Mouse (Mus musculus) ovary, adult 10 weeks (tissue): ENCODE data around the gene Pex16. TPM values are rescaled to one million over a fixed set of nuclear protein-coding genes. Genes with fewer than 3 reads are reported as not detected.

Experiments used
- polyA plus RNA-seq: library from polyadenylated mRNA; stranded (reverse); fragments of 350-450 nt; fragmentation: Illumina TruSeq; extraction: RNeasy Lipid Tissue Mini Kit (QIAGEN cat#74804); gene quantifications from one replicate; pipeline ENCODE4 v1.2.3, GENCODE M21; 2014

Pex16 gene
- polyA plus RNA-seq = not detected

DNA sequence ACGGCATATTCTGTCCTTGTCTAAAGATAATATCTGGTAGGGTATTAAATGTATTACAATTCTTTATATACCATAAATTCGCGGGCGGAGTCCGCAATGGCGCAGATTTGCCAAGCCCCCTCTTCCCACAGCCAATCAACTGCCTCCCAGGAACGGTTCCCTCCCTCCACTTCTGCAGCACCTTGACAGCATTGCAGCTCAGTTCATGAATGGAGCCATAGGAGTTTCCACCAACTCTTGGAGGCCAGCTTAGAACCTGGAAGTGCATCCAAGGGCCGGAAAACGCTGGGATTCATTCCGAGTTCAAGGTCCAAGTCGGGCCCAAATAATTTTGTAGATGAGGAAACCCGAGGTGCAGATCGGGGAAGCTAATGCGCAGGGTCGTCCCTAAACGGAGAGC, at the start of gene Pex16, which contains the start of gene Large2:
Gene Pex16, plus strand, starts transcription at position 163 of the 400 bp plus-strand sequence.
Gene Large2, minus strand, starts transcription at position 356 of the 400 bp plus-strand sequence.

DNA sequence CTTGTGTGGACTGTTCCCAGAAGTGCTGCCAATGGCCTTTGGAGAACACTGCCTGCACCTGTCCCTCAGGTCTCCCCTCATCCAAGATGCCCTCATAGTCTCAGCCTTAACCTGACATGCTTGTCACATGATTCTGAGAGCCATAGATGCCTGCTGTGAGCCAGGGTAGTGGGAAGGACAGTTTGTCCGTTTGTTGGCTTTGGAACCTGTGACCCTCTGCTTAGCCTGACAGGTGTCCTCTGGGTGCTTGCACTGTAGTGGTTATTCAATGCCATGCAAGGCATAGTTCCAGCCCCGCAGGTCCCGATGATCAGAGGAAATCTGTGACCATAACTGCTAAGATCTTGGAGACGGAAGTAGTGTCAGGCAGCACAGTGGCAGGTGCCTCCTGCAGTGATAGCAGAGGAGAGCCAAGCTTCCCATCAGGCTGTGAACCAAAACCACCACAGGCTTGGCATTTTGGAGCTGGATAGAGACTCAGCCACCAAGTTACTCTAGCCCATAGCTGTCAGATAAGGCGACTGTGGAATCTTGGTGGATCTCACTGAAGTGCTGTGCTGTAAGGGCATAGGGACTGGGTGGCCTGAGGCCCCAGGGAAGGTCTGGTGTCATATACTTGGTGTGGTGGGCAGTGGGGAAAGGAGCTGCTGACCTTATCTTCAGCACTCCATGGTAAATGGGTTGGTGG, 7.6 kb downstream of the Pex16 start, which contains the start of gene 1700029I15Rik:
Gene 1700029I15Rik, plus strand, starts transcription at position 638 of the 688 bp plus-strand sequence.

DNA sequence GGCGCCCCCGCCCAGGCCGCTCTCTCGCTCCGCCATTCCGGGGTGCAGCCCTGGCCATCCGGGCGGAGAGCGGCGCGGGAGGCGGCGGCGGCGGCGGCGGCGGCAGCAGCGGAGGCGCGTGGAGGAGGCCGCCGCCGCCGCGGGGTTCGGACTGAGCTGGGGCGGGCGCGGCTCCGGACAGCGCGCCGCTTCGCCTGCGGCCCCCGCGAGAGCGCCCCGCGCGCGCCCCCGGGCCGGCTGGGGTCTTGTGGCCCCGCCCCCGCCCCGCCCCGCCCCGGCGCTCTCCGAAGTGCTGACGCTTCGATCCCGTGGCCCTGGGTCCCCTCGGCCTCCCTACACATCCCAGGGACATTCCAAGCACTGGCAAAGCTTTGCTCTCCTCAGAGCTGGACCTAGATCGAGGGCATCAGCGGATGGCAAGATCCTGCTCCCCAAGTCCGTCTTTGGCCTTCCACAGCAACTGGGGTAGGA, 26.6 kb downstream of the Pex16 start, which contains the start of gene Mapk8ip1:
Gene Mapk8ip1, minus strand, starts transcription at position 173 of the 471 bp plus-strand sequence.

Other genes starting within 250 kb of the Pex16 start
- gene Large2, start 193 bp downstream of the Pex16 start, polyA plus RNA-seq = 1.3 TPM
- not detected for gene 1700029I15Rik, start 7.9 kb downstream of the Pex16 start, polyA plus RNA-seq
- gene Mapk8ip1, start 26.6 kb downstream of the Pex16 start, polyA plus RNA-seq = 1.6 TPM
- 4.7 TPM for gene Cry2, start 59.4 kb downstream of the Pex16 start, polyA plus RNA-seq
- 3.2 TPM for gene Slc35c1, start 85.9 kb downstream of the Pex16 start, polyA plus RNA-seq
- gene Chst1, start 225.0 kb downstream of the Pex16 start, polyA plus RNA-seq = 0.77 TPM